Mouse (Mus musculus) lung, embryonic 15.5 days (tissue): Measurements from ENCODE around the gene Oser1. TPM values are rescaled to one million over a fixed set of nuclear protein-coding genes. Genes with fewer than 3 reads are reported as not detected.
"Not testable (repeated sequence)": the region's sequence is repeated elsewhere in the genome, so short reads cannot be mapped to it uniquely, and the experiment has no call there.

Source experiments
- ATAC-seq: fragments of 200-750 bp; cut with Nextera tagmentation; 2 replicates; pipeline ENCODE4 v1.8.0; 2017; ENCODE audit warnings: moderate number of reproducible peaks, borderline replicate concordance; ENCODE audit not compliant: low FRiP score, low TSS enrichment; ENCODE audit errors: extremely low read depth
- H3K27ac ChIP-seq: fragments of 300-500 bp; sonication (generic); 2 replicates; pipeline ENCODE4 v1.5.1; 2015; ENCODE audit warnings: moderate library complexity, mild to moderate bottlenecking, inconsistent platforms
- H3K27me3 ChIP-seq: fragments of 300-500 bp; sonication (generic); 2 replicates; pipeline ENCODE4 v1.6.1; 2015; ENCODE audit warnings: inconsistent platforms
- H3K36me3 ChIP-seq: fragments of 300-500 bp; sonication (generic); 2 replicates; pipeline ENCODE4 v1.6.1; 2015; ENCODE audit warnings: inconsistent platforms
- H3K4me1 ChIP-seq: fragments of 300-500 bp; sonication (generic); 2 replicates; pipeline ENCODE4 v1.6.1; 2015; ENCODE audit warnings: inconsistent platforms
- H3K4me2 ChIP-seq: fragments of 300-500 bp; sonication (generic); 2 replicates; pipeline ENCODE4 v1.6.1; 2015; ENCODE audit warnings: inconsistent platforms, mild to moderate bottlenecking, moderate library complexity
- H3K4me3 ChIP-seq: fragments of 300-500 bp; sonication (generic); 2 replicates; pipeline ENCODE4 v1.5.1; 2015; ENCODE audit warnings: mild to moderate bottlenecking, inconsistent platforms
- H3K9ac ChIP-seq: fragments of 300-500 bp; sonication (generic); 2 replicates; pipeline ENCODE4 v1.6.1; 2015; ENCODE audit warnings: inconsistent platforms
- H3K9me3 ChIP-seq: fragments of 300-500 bp; sonication (generic); 2 replicates; pipeline ENCODE4 v1.6.1; 2016; ENCODE audit warnings: inconsistent platforms
- WGBS: fragments of 180-500 bp; shearing (Covaris S2); methylation state at CpG from one replicate; pipeline ENCODE4 v1.1.7; 2015; 5-methylcytosine and 5-hydroxymethylcytosine counted together
- polyA plus RNA-seq: library from polyadenylated mRNA; unstranded; fragments of >200 nt; fragmentation: Nextera tagmentation; extraction: Ambion mirVana; gene quantifications from 2 replicates; pipeline ENCODE4 v1.2.1, GENCODE M21; 2015

The Oser1 gene
- polyA plus RNA-seq, 1 experiment from 2014 or later = 94.5 TPM

- Histone ChIP-seq H3K9me3 (no peaks in the 10 kb centered on the region), H3K27me3 (no peaks in the 10 kb centered on the region), H3K27ac (no peak overlapping the region), H3K36me3 (peaks cover 14% of the 10 kb centered on the region), H3K4me1 (peaks cover 25% of the 10 kb centered on the region), H3K4me3 (peak overlapping the region; percentile 74), H3K9ac (peak overlapping the region; percentile 75), H3K4me2 (peak overlapping the region; percentile 73)
- no peak for ATAC-seq
Measured at GRCm38 (mm10) chr2:163417830-163418229, 6.7 kb downstream of the Oser1 start.

GRCm38 (mm10) chr2:163417026-163417425 lies 7.5 kb downstream of the Oser1 start:
- H3K4me2 ChIP-seq = no peak overlapping the region
- 84% methylated on average over 6 of the region's 6 CpGs for WGBS
- no peak overlapping the region for H3K27ac ChIP-seq
- no peak for ATAC-seq
- peaks cover 25% of the 10 kb centered on the region for H3K4me1 ChIP-seq
- no peak overlapping the region for H3K9ac ChIP-seq
- H3K36me3 ChIP-seq = peaks cover 19% of the 10 kb centered on the region
- H3K9me3 ChIP-seq = no peaks in the 10 kb centered on the region
- H3K27me3 ChIP-seq = no peaks in the 10 kb centered on the region
- H3K4me3 ChIP-seq = no peak overlapping the region

GRCm38 (mm10) chr2:163412846-163413590 lies 11.5 kb downstream of the Oser1 start:
- peaks cover 58% of the 10 kb centered on the region for H3K36me3 ChIP-seq
- 84% methylated on average over 9 of the region's 9 CpGs for WGBS

GRCm38 (mm10) chr2:163412419-163412818 lies 12.1 kb downstream of the Oser1 start:
- H3K27ac ChIP-seq = no peak overlapping the region
- H3K4me3 ChIP-seq = no peak overlapping the region
- peaks cover 1% of the 10 kb centered on the region; the same call in 1 of the 2 replicates for H3K4me1 ChIP-seq
- WGBS = 93% methylated on average over 4 of the region's 4 CpGs
- peaks cover 60% of the 10 kb centered on the region for H3K36me3 ChIP-seq
- no peaks in the 10 kb centered on the region for H3K9me3 ChIP-seq
- no peaks in the 10 kb centered on the region for H3K27me3 ChIP-seq
- no peak overlapping the region for H3K4me2 ChIP-seq
- H3K9ac ChIP-seq = no peak overlapping the region
- no peak for ATAC-seq

More at GRCm38 (mm10) chr2:163412846-163413590, 11.5 kb downstream of the Oser1 start:
- Histone ChIP-seq H3K4me2 (no peak overlapping the region), H3K9ac (no peak overlapping the region), H3K27me3 (no peaks in the 10 kb centered on the region), H3K9me3 (no peaks in the 10 kb centered on the region), H3K4me1 (peaks cover 7% of the 10 kb centered on the region), H3K4me3 (no peak overlapping the region), H3K27ac (no peak overlapping the region)
- no peak for ATAC-seq

GRCm38 (mm10) chr2:163411840-163412239 lies 12.7 kb downstream of the Oser1 start:
- H3K4me1 ChIP-seq = no peaks in the 10 kb centered on the region
- H3K36me3 ChIP-seq = peaks cover 66% of the 10 kb centered on the region
- no peak overlapping the region for H3K4me3 ChIP-seq
- ATAC-seq = no peak
- no peak overlapping the region for H3K9ac ChIP-seq
- H3K9me3 ChIP-seq = no peaks in the 10 kb centered on the region
- no peak overlapping the region for H3K27ac ChIP-seq
- no peak overlapping the region for H3K4me2 ChIP-seq
- WGBS = 88% methylated on average over 4 of the region's 4 CpGs
- no peaks in the 10 kb centered on the region for H3K27me3 ChIP-seq

- H3K4me1 ChIP-seq, H3K4me2 ChIP-seq, H3K27ac ChIP-seq, H3K4me3 ChIP-seq, ATAC-seq, H3K9me3 ChIP-seq, H3K27me3 ChIP-seq, H3K9ac ChIP-seq: not testable (repeated sequence)
- 88% methylated on average over 3 of the region's 3 CpGs for WGBS
- H3K36me3 ChIP-seq = peaks cover 67% of the 10 kb centered on the region
Measured at GRCm38 (mm10) chr2:163411344-163411743, 13.2 kb downstream of the Oser1 start.

- H3K27me3 ChIP-seq = no peaks in the 10 kb centered on the region
- H3K4me1 ChIP-seq = no peaks in the 10 kb centered on the region
- H3K9ac ChIP-seq = no peak overlapping the region
- WGBS = 91% methylated on average over 3 of the region's 3 CpGs
- H3K4me3 ChIP-seq = no peak overlapping the region
- peaks cover 71% of the 10 kb centered on the region for H3K36me3 ChIP-seq
- no peak for ATAC-seq
- H3K4me2 ChIP-seq = no peak overlapping the region
- H3K9me3 ChIP-seq = no peaks in the 10 kb centered on the region
- H3K27ac ChIP-seq = no peak overlapping the region
Measured at GRCm38 (mm10) chr2:163410211-163410610, 14.3 kb downstream of the Oser1 start.

- Histone ChIP-seq H3K4me3 (no peak overlapping the region), H3K36me3 (peaks cover 32% of the 10 kb centered on the region), H3K9ac (no peak overlapping the region), H3K27ac (0 out of 2 replicates have a peak overlapping the region, but pooled peaks have one; percentile 20), H3K9me3 (no peaks in the 10 kb centered on the region), H3K4me2 (no peak overlapping the region), H3K4me1 (no peaks in the 10 kb centered on the region), H3K27me3 (no peaks in the 10 kb centered on the region)
- peak; percentile 31; the same call in 1 of the 2 replicates for ATAC-seq
- WGBS = 52% methylated on average over 8 of the region's 8 CpGs
Measured at GRCm38 (mm10) chr2:163404037-163404815, 20.3 kb downstream of the Oser1 start.

- Histone ChIP-seq H3K9me3 (no peaks in the 10 kb centered on the region), H3K27ac (no peak overlapping the region), H3K4me1 (0 out of 2 replicates have a peak, but pooled peaks cover 4% of the 10 kb centered on the region), H3K36me3 (peaks cover 11% of the 10 kb centered on the region), H3K9ac (no peak overlapping the region), H3K27me3 (no peaks in the 10 kb centered on the region), H3K4me2 (no peak overlapping the region), H3K4me3 (no peak overlapping the region)
- no peak for ATAC-seq
- 5% methylated on average over 8 of the region's 8 CpGs for WGBS
Measured at GRCm38 (mm10) chr2:163401221-163401620, 23.3 kb downstream of the Oser1 start.

- H3K9ac ChIP-seq = no peak overlapping the region
Measured at GRCm38 (mm10) chr2:163399222-163399621, 25.3 kb downstream of the Oser1 start.

GRCm38 (mm10) chr2:163398770-163399169 lies 25.7 kb downstream of the Oser1 start:
- 0 out of 2 replicates have a peak, but pooled peaks cover 4% of the 10 kb centered on the region for H3K4me1 ChIP-seq
- no peak for ATAC-seq
- no peak overlapping the region for H3K4me2 ChIP-seq
- H3K36me3 ChIP-seq = no peaks in the 10 kb centered on the region
- no peak overlapping the region for H3K9ac ChIP-seq
- H3K27ac ChIP-seq = peak overlapping the region; percentile 67
- 74% methylated on average over 4 of the region's 4 CpGs for WGBS
- no peaks in the 10 kb centered on the region for H3K9me3 ChIP-seq
- H3K27me3 ChIP-seq = no peaks in the 10 kb centered on the region
- no peak overlapping the region for H3K4me3 ChIP-seq

More at GRCm38 (mm10) chr2:163399222-163399621, 25.3 kb downstream of the Oser1 start:
- no peak overlapping the region for H3K4me2 ChIP-seq
- H3K4me1 ChIP-seq = 0 out of 2 replicates have a peak, but pooled peaks cover 4% of the 10 kb centered on the region
- ATAC-seq = no peak
- 61% methylated on average over 8 of the region's 8 CpGs for WGBS
- no peaks in the 10 kb centered on the region for H3K9me3 ChIP-seq
- H3K27ac ChIP-seq = no peak overlapping the region
- H3K4me3 ChIP-seq = no peak overlapping the region
- H3K27me3 ChIP-seq = no peaks in the 10 kb centered on the region
- H3K36me3 ChIP-seq = no peaks in the 10 kb centered on the region

- H3K9me3 ChIP-seq = no peaks in the 10 kb centered on the region
- H3K9ac ChIP-seq = peak within 1 kb of the TSS; percentile 29
- H3K27ac ChIP-seq = peak within 1 kb of the TSS; percentile 67
- H3K36me3 ChIP-seq = no peaks in the 10 kb centered on the region
- peak within 1 kb of the TSS; percentile 48 for H3K4me2 ChIP-seq
- no peaks in the 10 kb centered on the region for H3K27me3 ChIP-seq
- peak within 1 kb of the TSS; percentile 39 for H3K4me3 ChIP-seq
- 6% methylated on average over 10 of the region's 10 CpGs for WGBS
- ATAC-seq = peak; percentile 82
- H3K4me1 ChIP-seq = 0 out of 2 replicates have a peak, but pooled peaks cover 4% of the 10 kb centered on the region
Measured at GRCm38 (mm10) chr2:163397905-163398304, 26.6 kb downstream of the Oser1 start, which contains the start of gene Jph2. Gene Jph2, minus strand, starts transcription at chr2:163397993.
